Mouse (Mus musculus) thymus, adult 2 months (tissue): ENCODE data around the gene Idh2. TPM values are rescaled to one million over a fixed set of nuclear protein-coding genes. Genes with fewer than 3 reads are reported as not detected.

ENCODE experiments used
- DNase-seq: peaks from one replicate; pipeline ENCODE4 v3.0.0; 2021
- H3K27ac ChIP-seq: fragments of 200-500 bp; 2 replicates; pipeline ENCODE4 v1.5.1; 2012; ENCODE audit warnings: low read length, control low read depth; ENCODE audit not compliant: control insufficient read depth, insufficient read depth
- H3K27me3 ChIP-seq: fragments of 200-500 bp; 2 replicates; pipeline ENCODE4 v1.6.1; 2012; ENCODE audit warnings: mild to moderate bottlenecking, low read length, moderate library complexity, mixed read lengths; ENCODE audit not compliant: control insufficient read depth, insufficient read depth
- H3K36me3 ChIP-seq: fragments of 200-500 bp; 2 replicates; pipeline ENCODE4 v1.6.1; 2012; ENCODE audit warnings: mild to moderate bottlenecking, low read length, moderate library complexity; ENCODE audit not compliant: control insufficient read depth, insufficient read depth
- H3K4me1 ChIP-seq: fragments of 200-500 bp; replicated peaks from 2 replicates; pipeline ENCODE4 v1.6.1; 2012; ENCODE audit warnings: low read length; ENCODE audit not compliant: control insufficient read depth, insufficient read depth
- H3K4me3 ChIP-seq: fragments of 200-500 bp; 2 replicates; pipeline ENCODE4 v1.5.1; 2012; ENCODE audit warnings: mild to moderate bottlenecking, low read length, control low read depth, moderate library complexity; ENCODE audit not compliant: control insufficient read depth, insufficient read depth
- CTCF ChIP-seq: fragments of 200-500 bp; IDR thresholded peaks from 2 replicates; pipeline ENCODE4 v1.5.1; 2012; ENCODE audit warnings: mild to moderate bottlenecking, control low read depth, low read length, moderate library complexity, borderline replicate concordance; ENCODE audit not compliant: control insufficient read depth, poor library complexity, insufficient read depth; ENCODE audit errors: extremely low read depth
- POLR2A ChIP-seq: fragments of 200-500 bp; IDR thresholded peaks from 2 replicates; pipeline ENCODE4 v1.6.1; 2012; ENCODE audit warnings: mild to moderate bottlenecking, low read length, control low read depth, moderate library complexity; ENCODE audit not compliant: control insufficient read depth, poor library complexity, insufficient read depth; ENCODE audit errors: extremely low read depth
- WGBS: fragments of 180-500 bp; shearing (Covaris S2); methylation state at CpG from one replicate; pipeline ENCODE4 v1.1.7; 2018; 5-methylcytosine and 5-hydroxymethylcytosine counted together
- polyA plus RNA-seq: library from polyadenylated mRNA; depleted of rRNA; stranded (reverse); fragments of >200 nt; gene quantifications from 2 replicates; pipeline ENCODE4 v1.2.3, GENCODE M21; 2012

The Idh2 gene
- polyA plus RNA-seq, 1 experiment: 225 TPM

GRCm38 (mm10) chr7:80091004-80091865, 24.0 kb downstream of the Idh2 start:
- Histone ChIP-seq H3K4me1 (peaks cover 33% of the 10 kb centered on the region), H3K36me3 (peaks cover 13% of the 10 kb centered on the region), H3K4me3 (peak overlapping the region; percentile 29), H3K27me3 (no peaks in the 10 kb centered on the region), H3K27ac (peak overlapping the region; percentile 98)
- WGBS: 12% methylated on average over 13 of the region's 13 CpGs
- peak; percentile 79 for DNase-seq
- 0 out of 2 replicates have a peak, but pooled peaks have one; percentile 26 for TF ChIP-seq POLR2A
- TF ChIP-seq CTCF: 0 out of 2 replicates have a peak, but pooled peaks have one; percentile 16

- Histone ChIP-seq H3K36me3 (peaks cover 14% of the 10 kb centered on the region), H3K4me3 (no peak overlapping the region), H3K27me3 (no peaks in the 10 kb centered on the region), H3K27ac (peak overlapping the region; percentile 98), H3K4me1 (peaks cover 34% of the 10 kb centered on the region)
- DNase-seq: no peak
- WGBS: 90% methylated on average over 18 of the region's 18 CpGs
- no peak for TF ChIP-seq CTCF
- TF ChIP-seq POLR2A: no peak
Observed at GRCm38 (mm10) chr7:80090191-80091003, 24.8 kb downstream of the Idh2 start.

- TF ChIP-seq POLR2A (no peak), CTCF (no peak)
- no peak overlapping the region for H3K4me3 ChIP-seq
- peaks cover 48% of the 10 kb centered on the region for H3K4me1 ChIP-seq
- no peak overlapping the region for H3K27ac ChIP-seq
- 97% methylated on average over 9 of the region's 9 CpGs for WGBS
- H3K36me3 ChIP-seq: peaks cover 12% of the 10 kb centered on the region
- no peaks in the 10 kb centered on the region for H3K27me3 ChIP-seq
- DNase-seq: no peak
Observed at GRCm38 (mm10) chr7:80088191-80088590, 27.0 kb downstream of the Idh2 start.

- no peak for DNase-seq
- Histone ChIP-seq H3K36me3 (peaks cover 23% of the 10 kb centered on the region), H3K27ac (no peak overlapping the region), H3K4me3 (no peak overlapping the region), H3K4me1 (peaks cover 30% of the 10 kb centered on the region), H3K27me3 (no peaks in the 10 kb centered on the region)
- 96% methylated on average over 33 of the region's 33 CpGs for WGBS
- TF ChIP-seq POLR2A: no peak
- TF ChIP-seq CTCF: no peak
Observed at GRCm38 (mm10) chr7:80085970-80086715, 29.0 kb downstream of the Idh2 start.

GRCm38 (mm10) chr7:80084484-80084931, 30.7 kb downstream of the Idh2 start:
- TF ChIP-seq CTCF (no peak), POLR2A (no peak)
- WGBS: 15% methylated on average over 7 of the region's 7 CpGs
- Histone ChIP-seq H3K36me3 (peaks cover 23% of the 10 kb centered on the region), H3K27ac (peak overlapping the region; percentile 46; the same call in 1 of the 2 replicates), H3K4me3 (no peak overlapping the region), H3K27me3 (no peaks in the 10 kb centered on the region), H3K4me1 (peaks cover 15% of the 10 kb centered on the region)
- DNase-seq: peak; percentile 76
